Mouse (Mus musculus): ENCODE data around the gene Pip5k1b. TPM values are rescaled to one million over a fixed set of nuclear protein-coding genes. Genes with fewer than 3 reads are reported as not detected.

Pip5k1b gene
- polyA plus RNA-seq, 1 experiment from 2014 or later = 9.3 TPM

- ATAC-seq (replicated peaks; ENCODE audit: insufficient number of reproducible peaks, insufficient read depth, low FRiP score, low read depth) = no peak
- no peaks in the 10 kb centered on the region for H3K9me3 ChIP-seq (replicated peaks)
- no peak overlapping the region for H3K4me2 ChIP-seq
- WGBS = 81% methylated on average over 2 of the region's 2 CpGs
- H3K9ac ChIP-seq = no peak overlapping the region
- H3K27ac ChIP-seq = no peak overlapping the region
- no peaks in the 10 kb centered on the region for H3K4me1 ChIP-seq (replicated peaks)
- H3K27me3 ChIP-seq = no peaks in the 10 kb centered on the region
- H3K36me3 ChIP-seq = no peaks in the 10 kb centered on the region; the same call in 1 of the 2 replicates
- H3K4me3 ChIP-seq = no peak overlapping the region
Observed at GRCm38 (mm10) chr19:24393920-24394319, 161.8 kb downstream of the Pip5k1b start.

GRCm38 (mm10) chr19:24391519-24392251 lies 164.0 kb downstream of the Pip5k1b start:
- Histone ChIP-seq H3K9me3 (replicated peaks) (no peaks in the 10 kb centered on the region), H3K4me2 (no peak overlapping the region), H3K27me3 (no peaks in the 10 kb centered on the region), H3K9ac (no peak overlapping the region), H3K27ac (no peak overlapping the region), H3K4me3 (no peak overlapping the region), H3K4me1 (replicated peaks) (no peaks in the 10 kb centered on the region), H3K36me3 (peaks cover 8% of the 10 kb centered on the region)
- 78% methylated on average over 9 of the region's 9 CpGs for WGBS
- ATAC-seq (replicated peaks; ENCODE audit: insufficient number of reproducible peaks, insufficient read depth, low FRiP score, low read depth) = no peak

DNA sequence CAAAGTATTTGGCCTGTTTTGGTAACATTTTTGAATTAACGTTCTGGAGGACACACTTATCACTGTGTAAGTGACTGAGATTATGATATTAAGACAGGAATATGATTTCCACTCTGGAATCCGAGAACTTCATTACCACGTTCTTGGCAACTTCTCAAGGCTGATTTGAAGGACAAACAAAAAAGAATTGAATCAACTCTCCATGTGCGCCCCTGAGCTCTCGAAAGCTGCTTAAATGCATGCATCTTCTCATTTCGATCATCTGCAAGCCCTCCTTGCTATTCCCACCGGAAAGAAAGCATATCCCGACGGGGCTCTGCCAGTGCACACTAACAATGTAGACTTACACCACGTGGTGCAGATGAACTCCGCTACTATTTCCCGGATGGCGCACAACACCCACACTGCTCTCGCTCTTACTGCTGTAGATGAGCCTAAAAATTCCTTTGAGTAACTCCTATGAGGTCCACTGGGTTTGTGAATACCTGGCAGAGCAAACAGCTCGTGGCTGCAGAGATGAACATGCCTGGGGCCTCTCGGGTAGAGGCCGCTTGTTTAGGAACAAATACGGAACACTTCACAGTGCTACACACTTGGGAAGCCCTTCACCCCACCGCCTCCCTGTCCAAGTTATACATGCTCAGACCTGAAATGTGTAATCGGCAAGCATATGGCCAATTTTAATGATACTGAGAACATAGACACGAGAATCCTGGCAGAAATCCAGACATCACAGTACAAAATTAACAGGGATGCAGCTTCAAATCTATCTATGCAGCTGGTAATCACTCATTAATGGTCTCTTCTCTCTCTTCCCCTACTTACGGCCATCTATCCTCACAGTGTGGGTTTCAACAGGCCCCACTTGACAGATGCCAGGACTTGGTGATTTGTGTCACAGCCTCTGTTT lies 168.5 kb downstream of the Pip5k1b start:
- ATAC-seq (replicated peaks; ENCODE audit: insufficient number of reproducible peaks, insufficient read depth, low FRiP score, low read depth) = no peak
- Histone ChIP-seq H3K27me3 (no peaks in the 10 kb centered on the region), H3K4me2 (no peak overlapping the region), H3K27ac (no peak overlapping the region), H3K4me3 (no peak overlapping the region), H3K9me3 (replicated peaks) (no peaks in the 10 kb centered on the region), H3K9ac (no peak overlapping the region), H3K4me1 (replicated peaks) (peaks cover 3% of the 10 kb centered on the region; the same call in 1 of the 2 replicates), H3K36me3 (peaks cover 8% of the 10 kb centered on the region)
- WGBS = 80% methylated on average over 22 of the region's 22 CpGs

DNA sequence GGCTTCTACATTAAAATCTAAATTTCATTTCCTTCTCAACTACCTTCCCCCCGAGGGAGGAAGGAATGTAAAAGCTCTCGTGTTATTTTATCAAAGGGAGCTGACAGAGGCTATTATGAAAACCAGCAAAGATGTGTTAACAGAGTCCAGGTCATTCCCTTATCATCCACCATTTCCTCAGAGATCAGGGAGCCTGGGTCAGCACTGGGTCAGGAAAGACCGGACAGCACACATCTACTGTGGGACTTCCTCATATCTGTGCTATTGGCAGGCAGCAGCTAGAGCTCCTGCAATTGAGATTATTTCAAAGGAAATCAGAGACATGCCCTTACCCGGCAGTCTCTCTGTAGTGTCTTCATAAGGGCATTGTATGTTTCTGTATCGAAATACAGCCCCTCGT lies 177.2 kb downstream of the Pip5k1b start:
- H3K36me3 ChIP-seq = no peaks in the 10 kb centered on the region
- H3K4me2 ChIP-seq = peak overlapping the region; percentile 34
- ATAC-seq (replicated peaks; ENCODE audit: insufficient number of reproducible peaks, insufficient read depth, low FRiP score, low read depth) = peak; percentile 66
- H3K9ac ChIP-seq = no peak overlapping the region
- peak overlapping the region; percentile 24; the same call in 1 of the 2 replicates for H3K27ac ChIP-seq
- peaks cover 9% of the 10 kb centered on the region for H3K4me1 ChIP-seq (replicated peaks)
- 24% methylated on average over 6 of the region's 6 CpGs for WGBS
- no peak overlapping the region for H3K4me3 ChIP-seq
- H3K27me3 ChIP-seq = no peaks in the 10 kb centered on the region
- H3K9me3 ChIP-seq (replicated peaks) = no peaks in the 10 kb centered on the region

DNA sequence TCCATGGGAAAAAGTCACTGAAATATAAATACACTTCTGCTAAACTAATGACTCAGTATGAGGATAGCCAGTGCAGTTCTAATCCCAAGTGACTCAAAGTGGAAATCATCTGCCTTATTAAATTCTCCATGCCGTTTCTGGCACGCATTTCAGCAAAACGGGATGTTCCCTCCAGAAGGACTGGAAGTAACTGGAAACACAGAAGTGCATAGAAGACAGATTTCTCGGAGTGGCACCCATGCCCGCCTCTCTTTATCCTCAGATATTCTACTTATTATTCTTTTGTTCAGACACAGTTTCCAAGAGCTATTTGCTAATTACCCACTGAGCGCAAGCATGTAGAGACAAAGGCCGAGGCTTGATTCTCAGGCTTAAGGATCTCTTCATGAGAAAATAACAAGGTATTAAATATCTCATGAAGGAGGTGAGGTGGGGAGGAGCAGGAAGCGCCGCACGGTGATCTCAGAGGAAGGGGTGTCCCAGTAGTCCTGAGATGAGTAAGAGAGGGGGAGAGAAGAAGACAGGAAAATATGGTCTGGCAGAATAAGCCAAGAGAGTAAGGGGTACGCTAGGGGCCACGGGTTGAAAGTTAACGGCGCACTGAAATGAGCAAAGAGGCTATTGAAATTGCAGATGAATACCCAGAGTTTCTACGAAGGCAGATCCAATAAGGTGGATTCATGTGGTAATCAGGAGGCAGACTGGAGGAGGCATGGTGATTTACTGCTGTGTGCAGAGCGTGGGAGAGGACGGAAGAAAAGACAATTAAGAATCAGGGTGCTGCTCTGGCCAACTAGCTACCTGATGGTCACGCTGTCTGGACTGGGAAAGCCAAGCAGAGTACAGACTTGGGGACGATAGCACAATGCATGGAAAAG lies 183.7 kb downstream of the Pip5k1b start:
- Histone ChIP-seq H3K27ac (no peak overlapping the region), H3K27me3 (no peaks in the 10 kb centered on the region), H3K36me3 (no peaks in the 10 kb centered on the region), H3K4me2 (no peak overlapping the region), H3K9ac (no peak overlapping the region), H3K9me3 (replicated peaks) (no peaks in the 10 kb centered on the region), H3K4me3 (no peak overlapping the region), H3K4me1 (replicated peaks) (no peaks in the 10 kb centered on the region)
- no peak for ATAC-seq (replicated peaks; ENCODE audit: insufficient number of reproducible peaks, insufficient read depth, low FRiP score, low read depth)
- 83% methylated on average over 19 of the region's 19 CpGs for WGBS

GRCm38 (mm10) chr19:24368419-24368818 lies 187.3 kb downstream of the Pip5k1b start:
- Histone ChIP-seq H3K4me1 (replicated peaks) (no peaks in the 10 kb centered on the region), H3K36me3 (no peaks in the 10 kb centered on the region), H3K9ac (no peak overlapping the region), H3K27me3 (no peaks in the 10 kb centered on the region), H3K4me2 (no peak overlapping the region), H3K9me3 (replicated peaks) (no peaks in the 10 kb centered on the region), H3K27ac (no peak overlapping the region), H3K4me3 (no peak overlapping the region)
- no peak for ATAC-seq (replicated peaks; ENCODE audit: insufficient number of reproducible peaks, insufficient read depth, low FRiP score, low read depth)
- WGBS = 79% methylated on average over 6 of the region's 6 CpGs

GRCm38 (mm10) chr19:24367722-24368121 lies 187.9 kb downstream of the Pip5k1b start:
- Histone ChIP-seq H3K9ac (no peak overlapping the region), H3K4me2 (no peak overlapping the region), H3K9me3 (replicated peaks) (no peaks in the 10 kb centered on the region), H3K4me1 (replicated peaks) (0 out of 2 replicates have a peak, but pooled peaks cover 4% of the 10 kb centered on the region), H3K4me3 (no peak overlapping the region), H3K27me3 (no peaks in the 10 kb centered on the region), H3K27ac (no peak overlapping the region), H3K36me3 (no peaks in the 10 kb centered on the region)
- WGBS = 87% methylated on average over 4 of the region's 4 CpGs
- ATAC-seq (replicated peaks; ENCODE audit: insufficient number of reproducible peaks, insufficient read depth, low FRiP score, low read depth) = no peak

- Histone ChIP-seq H3K27ac (no peak overlapping the region), H3K4me2 (no peak overlapping the region), H3K27me3 (no peaks in the 10 kb centered on the region), H3K9me3 (replicated peaks) (no peaks in the 10 kb centered on the region), H3K4me3 (no peak overlapping the region), H3K4me1 (replicated peaks) (0 out of 2 replicates have a peak, but pooled peaks cover 11% of the 10 kb centered on the region), H3K9ac (no peak overlapping the region), H3K36me3 (no peaks in the 10 kb centered on the region)
- ATAC-seq (replicated peaks; ENCODE audit: insufficient number of reproducible peaks, insufficient read depth, low FRiP score, low read depth) = no peak
- 82% methylated on average over 1 of the region's 1 CpGs for WGBS
Observed at GRCm38 (mm10) chr19:24366747-24367146, 188.9 kb downstream of the Pip5k1b start.

GRCm38 (mm10) chr19:24362626-24363321 lies 192.9 kb downstream of the Pip5k1b start:
- Histone ChIP-seq H3K27ac (0 out of 2 replicates have a peak overlapping the region, but pooled peaks have one; percentile 13), H3K36me3 (no peaks in the 10 kb centered on the region; the same call in 1 of the 2 replicates), H3K9me3 (replicated peaks) (no peaks in the 10 kb centered on the region), H3K4me2 (no peak overlapping the region), H3K4me3 (no peak overlapping the region), H3K27me3 (no peaks in the 10 kb centered on the region), H3K4me1 (replicated peaks) (0 out of 2 replicates have a peak, but pooled peaks cover 11% of the 10 kb centered on the region), H3K9ac (no peak overlapping the region)
- 46% methylated on average over 8 of the region's 8 CpGs for WGBS
- ATAC-seq (replicated peaks; ENCODE audit: insufficient number of reproducible peaks, insufficient read depth, low FRiP score, low read depth) = no peak

GRCm38 (mm10) chr19:24359270-24359669 lies 196.4 kb downstream of the Pip5k1b start:
- Histone ChIP-seq H3K27ac (no peak overlapping the region), H3K36me3 (no peaks in the 10 kb centered on the region; the same call in 1 of the 2 replicates), H3K27me3 (no peaks in the 10 kb centered on the region), H3K4me2 (no peak overlapping the region), H3K9me3 (replicated peaks) (no peaks in the 10 kb centered on the region), H3K4me1 (replicated peaks) (0 out of 2 replicates have a peak, but pooled peaks cover 11% of the 10 kb centered on the region), H3K9ac (no peak overlapping the region), H3K4me3 (no peak overlapping the region)
- 80% methylated on average over 9 of the region's 9 CpGs for WGBS
- ATAC-seq (replicated peaks; ENCODE audit: insufficient number of reproducible peaks, insufficient read depth, low FRiP score, low read depth) = no peak

All from heart, embryonic 15.5 days (tissue).